Mouse (Mus musculus) G1E (cell line): ENCODE data around the gene A830018L16Rik.

Source experiments
- CTCF ChIP-seq: IDR thresholded peaks from 2 replicates; pipeline ENCODE4 v1.5.1; 2012; ENCODE audit warnings: low read depth, low read length, inconsistent platforms, mixed read lengths
- GATA1 ChIP-seq: IDR thresholded peaks from 2 replicates; pipeline ENCODE4 v1.6.1; 2012; ENCODE audit warnings: borderline replicate concordance, low read length, inconsistent platforms, mixed read lengths

DNA sequence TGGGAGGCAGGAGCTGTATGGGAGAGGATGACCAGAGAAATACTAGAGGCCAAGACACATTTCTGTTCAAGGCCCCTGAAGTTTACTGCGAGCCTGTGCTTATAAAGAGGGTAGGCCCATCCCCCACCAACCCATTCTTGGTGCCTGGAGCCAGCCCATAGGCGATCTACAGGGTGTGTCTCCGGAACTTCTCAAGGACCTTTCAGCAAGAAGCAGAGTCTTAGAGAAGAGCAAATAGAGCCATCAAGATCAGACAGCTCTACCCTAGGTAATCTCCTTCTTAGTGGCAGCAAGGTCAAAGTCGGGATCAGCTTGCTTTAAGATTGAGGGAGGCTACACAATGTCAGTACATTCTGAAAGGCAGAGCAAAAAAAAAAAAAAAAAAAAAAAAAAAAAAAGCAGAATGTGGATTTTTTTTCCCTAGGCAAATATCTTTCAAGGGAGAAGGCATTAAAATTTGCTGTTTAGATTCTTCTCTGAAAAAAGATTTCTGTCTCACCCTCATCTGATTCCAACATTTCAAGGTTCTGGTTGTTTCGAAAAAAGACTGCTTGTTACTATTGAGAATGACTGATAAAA, 53.2 kb downstream of the A830018L16Rik start:
- TF ChIP-seq CTCF (no peak), GATA1 (no peak)
